Mouse (Mus musculus): ENCODE measurements around the gene Rpl41. TPM values are rescaled to one million over a fixed set of nuclear protein-coding genes. Genes with fewer than 3 reads are reported as not detected.

Gene Rpl41
- 4,724 and 5,059 TPM in 2 replicates for polyA plus RNA-seq (2014; fragmentation: Nextera tagmentation; extraction: Ambion mirVana)

DNA sequence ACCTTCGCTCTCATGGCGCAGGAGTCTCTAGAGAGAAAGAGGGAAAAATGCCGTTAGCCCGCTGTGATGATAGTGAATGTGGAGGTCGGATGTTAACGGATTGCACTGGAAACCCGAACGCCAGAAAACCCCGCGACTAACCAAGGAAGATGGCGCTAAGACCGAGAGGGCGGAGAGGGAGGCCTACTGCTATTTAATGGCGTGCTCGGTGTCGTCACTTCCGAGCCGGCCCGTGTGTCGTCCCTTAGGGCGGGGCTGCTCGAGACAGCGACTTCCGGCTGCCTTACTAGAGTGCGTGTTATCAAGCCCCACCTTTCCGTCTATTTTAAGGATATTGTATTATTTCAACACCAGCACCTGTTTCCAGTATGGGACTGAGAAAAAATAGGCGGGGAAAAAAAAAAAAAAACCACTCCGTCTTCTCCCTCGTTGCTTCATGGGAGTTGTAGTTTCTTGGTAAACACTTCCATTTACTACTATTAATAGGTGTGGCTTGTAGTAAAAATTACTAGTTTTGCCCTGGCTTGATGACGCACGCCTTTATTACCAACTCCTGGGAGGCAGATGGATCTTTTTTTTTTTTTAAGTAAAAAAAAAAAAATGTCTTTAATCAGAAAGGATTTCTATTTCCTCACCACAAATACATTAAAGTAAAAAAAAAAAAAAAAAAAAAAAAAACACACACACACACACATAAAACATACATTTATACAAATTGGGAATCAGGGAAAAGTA, at the start of gene Rpl41:
Gene Rpl41, minus strand, starts transcription at position 359 of the 735 bp plus-strand sequence.
- Histone ChIP-seq H3K27ac (ENCODE audit: low read length) (peak within 1 kb of the TSS; percentile 94), H3K27me3 (ENCODE audit: control insufficient read depth, insufficient read depth, low read length) (no peaks in the 10 kb centered on the region), H3K4me2 (replicated peaks; ENCODE audit: low read depth, low read length) (peak within 1 kb of the TSS; percentile 69), H3K36me3 (ENCODE audit: control insufficient read depth, insufficient read depth, low read length) (peaks cover 13% of the 10 kb centered on the region), H3K9ac (replicated peaks; ENCODE audit: low read depth, low read length) (peak within 1 kb of the TSS; percentile 89), H3K9me3 (ENCODE audit: control insufficient read depth, low read depth, low read length) (no peaks in the 10 kb centered on the region), H3K4me3 (ENCODE audit: low read depth, low read length) (peak within 1 kb of the TSS; percentile 73), H3K4me1 (ENCODE audit: control insufficient read depth, insufficient read depth, low read length) (0 out of 2 replicates have a peak, but pooled peaks cover 3% of the 10 kb centered on the region)
- under 1% methylated on average over 31 of the region's 31 CpGs for WGBS
- ATAC-seq (ENCODE audit: insufficient number of reproducible peaks, insufficient read depth, low FRiP score, low read depth) = peak; percentile 93

DNA sequence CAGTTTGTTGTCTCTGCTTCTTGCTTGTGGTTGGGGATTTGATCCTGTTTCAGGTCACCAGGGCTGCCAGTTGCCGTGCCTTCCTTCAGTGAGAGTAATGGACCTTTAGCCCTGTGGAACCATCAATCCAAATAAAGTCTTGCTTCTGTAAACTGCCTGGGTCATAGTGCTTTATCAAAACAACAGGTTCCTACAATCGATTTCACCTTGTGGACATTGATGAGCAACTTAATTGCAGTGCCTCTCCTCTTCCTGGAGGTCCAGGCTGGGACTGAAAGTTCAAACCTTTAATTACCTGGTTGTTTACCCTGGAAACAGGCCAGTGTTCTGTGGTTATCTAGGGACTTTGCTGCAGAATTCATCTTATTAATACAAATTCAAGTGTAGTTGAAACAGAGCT, 49.4 kb upstream of the Rpl41 start:
- Histone ChIP-seq H3K4me3 (ENCODE audit: low read depth, low read length) (no peak overlapping the region), H3K36me3 (ENCODE audit: control insufficient read depth, insufficient read depth, low read length) (no peaks in the 10 kb centered on the region), H3K27me3 (ENCODE audit: control insufficient read depth, insufficient read depth, low read length) (no peaks in the 10 kb centered on the region), H3K4me1 (ENCODE audit: control insufficient read depth, insufficient read depth, low read length) (no peaks in the 10 kb centered on the region), H3K9ac (replicated peaks; ENCODE audit: low read depth, low read length) (no peak overlapping the region), H3K9me3 (ENCODE audit: control insufficient read depth, low read depth, low read length) (no peaks in the 10 kb centered on the region), H3K4me2 (replicated peaks; ENCODE audit: low read depth, low read length) (no peak overlapping the region), H3K27ac (ENCODE audit: low read length) (no peak overlapping the region)
- WGBS = 17% methylated on average over 2 of the region's 2 CpGs
- ATAC-seq (ENCODE audit: insufficient number of reproducible peaks, insufficient read depth, low FRiP score, low read depth) = no peak

- H3K9ac ChIP-seq (replicated peaks; ENCODE audit: low read depth, low read length) = no peak overlapping the region
- 63% methylated on average over 5 of the region's 5 CpGs for WGBS
- H3K4me3 ChIP-seq (ENCODE audit: low read depth, low read length) = no peak overlapping the region
- no peaks in the 10 kb centered on the region; the same call in 1 of the 2 replicates for H3K27me3 ChIP-seq (ENCODE audit: control insufficient read depth, insufficient read depth, low read length)
- no peak overlapping the region for H3K4me2 ChIP-seq (replicated peaks; ENCODE audit: low read depth, low read length)
- H3K9me3 ChIP-seq (ENCODE audit: control insufficient read depth, low read depth, low read length) = no peaks in the 10 kb centered on the region
- H3K36me3 ChIP-seq (ENCODE audit: control insufficient read depth, insufficient read depth, low read length) = no peaks in the 10 kb centered on the region
- H3K27ac ChIP-seq (ENCODE audit: low read length) = no peak overlapping the region
- no peaks in the 10 kb centered on the region for H3K4me1 ChIP-seq (ENCODE audit: control insufficient read depth, insufficient read depth, low read length)
- ATAC-seq (ENCODE audit: insufficient number of reproducible peaks, insufficient read depth, low FRiP score, low read depth) = no peak
Measured at GRCm38 (mm10) chr10:128592797-128593196, 43.7 kb upstream of the Rpl41 start.

GRCm38 (mm10) chr10:128591436-128591835, 42.3 kb upstream of the Rpl41 start:
- Histone ChIP-seq H3K9me3 (ENCODE audit: control insufficient read depth, low read depth, low read length) (no peaks in the 10 kb centered on the region), H3K4me2 (replicated peaks; ENCODE audit: low read depth, low read length) (no peak overlapping the region), H3K27ac (ENCODE audit: low read length) (no peak overlapping the region), H3K9ac (replicated peaks; ENCODE audit: low read depth, low read length) (no peak overlapping the region), H3K36me3 (ENCODE audit: control insufficient read depth, insufficient read depth, low read length) (no peaks in the 10 kb centered on the region), H3K4me3 (ENCODE audit: low read depth, low read length) (no peak overlapping the region), H3K27me3 (ENCODE audit: control insufficient read depth, insufficient read depth, low read length) (no peaks in the 10 kb centered on the region; the same call in none of the 2 replicates), H3K4me1 (ENCODE audit: control insufficient read depth, insufficient read depth, low read length) (no peaks in the 10 kb centered on the region; the same call in 1 of the 2 replicates)
- 80% methylated on average over 6 of the region's 6 CpGs for WGBS
- ATAC-seq (ENCODE audit: insufficient number of reproducible peaks, insufficient read depth, low FRiP score, low read depth) = no peak

DNA sequence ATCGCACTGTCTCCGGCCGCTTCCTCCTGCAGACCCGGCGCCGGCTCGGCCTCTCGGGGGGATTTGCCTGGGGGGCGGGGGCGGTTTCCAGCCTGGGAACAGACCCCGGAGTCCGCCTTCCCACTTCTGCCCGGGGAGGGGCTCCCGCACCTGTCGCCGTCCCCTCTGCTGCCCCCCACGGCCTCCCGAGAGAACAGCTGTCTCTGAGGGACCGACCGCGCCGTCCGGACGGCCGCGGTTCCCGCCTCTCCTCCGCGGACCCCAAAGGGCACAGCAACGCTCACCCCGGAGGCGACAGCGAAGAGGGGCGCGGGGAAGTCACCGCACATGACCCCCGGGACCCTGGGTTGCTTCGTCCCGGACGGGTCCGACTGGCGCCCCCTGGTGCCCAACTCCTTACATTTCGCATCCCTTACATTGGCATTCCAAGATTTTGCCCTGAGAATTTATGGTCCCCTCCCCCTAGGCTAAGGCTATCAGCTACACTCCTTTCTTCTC, 41.1 kb upstream of the Rpl41 start:
- peak; percentile 24 for ATAC-seq (ENCODE audit: insufficient number of reproducible peaks, insufficient read depth, low FRiP score, low read depth)
- Histone ChIP-seq H3K4me1 (ENCODE audit: control insufficient read depth, insufficient read depth, low read length) (peaks cover 5% of the 10 kb centered on the region; the same call in 1 of the 2 replicates), H3K36me3 (ENCODE audit: control insufficient read depth, insufficient read depth, low read length) (no peaks in the 10 kb centered on the region), H3K4me2 (replicated peaks; ENCODE audit: low read depth, low read length) (peak overlapping the region; percentile 94), H3K9me3 (ENCODE audit: control insufficient read depth, low read depth, low read length) (no peaks in the 10 kb centered on the region), H3K9ac (replicated peaks; ENCODE audit: low read depth, low read length) (peak overlapping the region; percentile 37), H3K4me3 (ENCODE audit: low read depth, low read length) (peak overlapping the region; percentile 64), H3K27ac (ENCODE audit: low read length) (peak overlapping the region; percentile 97), H3K27me3 (ENCODE audit: control insufficient read depth, insufficient read depth, low read length) (no peaks in the 10 kb centered on the region; the same call in none of the 2 replicates)
- WGBS = under 1% methylated on average over 43 of the region's 43 CpGs

GRCm38 (mm10) chr10:128589464-128590192, 40.5 kb upstream of the Rpl41 start, which contains the start of gene Erbb3:
Gene Erbb3, minus strand, starts transcription at chr10:128589652.
- ATAC-seq (ENCODE audit: insufficient number of reproducible peaks, insufficient read depth, low FRiP score, low read depth) = peak; percentile 65
- under 1% methylated on average over 43 of the region's 43 CpGs for WGBS

GRCm38 (mm10) chr10:128588775-128589463, 39.8 kb upstream of the Rpl41 start:
- no peaks in the 10 kb centered on the region for H3K36me3 ChIP-seq (ENCODE audit: control insufficient read depth, insufficient read depth, low read length)
- WGBS = 2% methylated on average over 23 of the region's 23 CpGs
- no peaks in the 10 kb centered on the region; the same call in none of the 2 replicates for H3K27me3 ChIP-seq (ENCODE audit: control insufficient read depth, insufficient read depth, low read length)
- no peaks in the 10 kb centered on the region for H3K9me3 ChIP-seq (ENCODE audit: control insufficient read depth, low read depth, low read length)
- no peak for ATAC-seq (ENCODE audit: insufficient number of reproducible peaks, insufficient read depth, low FRiP score, low read depth)
- H3K27ac ChIP-seq (ENCODE audit: low read length) = peak overlapping the region; percentile 97
- peak overlapping the region; percentile 94 for H3K4me2 ChIP-seq (replicated peaks; ENCODE audit: low read depth, low read length)
- H3K9ac ChIP-seq (replicated peaks; ENCODE audit: low read depth, low read length) = peak overlapping the region; percentile 37
- peak overlapping the region; percentile 64 for H3K4me3 ChIP-seq (ENCODE audit: low read depth, low read length)
- H3K4me1 ChIP-seq (ENCODE audit: control insufficient read depth, insufficient read depth, low read length) = peaks cover 7% of the 10 kb centered on the region; the same call in 1 of the 2 replicates

More at GRCm38 (mm10) chr10:128589464-128590192, 40.5 kb upstream of the Rpl41 start, which contains the start of gene Erbb3:
- Histone ChIP-seq H3K4me2 (replicated peaks; ENCODE audit: low read depth, low read length) (peak within 1 kb of the TSS; percentile 94), H3K4me3 (ENCODE audit: low read depth, low read length) (peak within 1 kb of the TSS; percentile 64), H3K9ac (replicated peaks; ENCODE audit: low read depth, low read length) (peak within 1 kb of the TSS; percentile 37), H3K9me3 (ENCODE audit: control insufficient read depth, low read depth, low read length) (no peaks in the 10 kb centered on the region), H3K27ac (ENCODE audit: low read length) (peak within 1 kb of the TSS; percentile 97), H3K27me3 (ENCODE audit: control insufficient read depth, insufficient read depth, low read length) (no peaks in the 10 kb centered on the region; the same call in none of the 2 replicates), H3K36me3 (ENCODE audit: control insufficient read depth, insufficient read depth, low read length) (no peaks in the 10 kb centered on the region), H3K4me1 (ENCODE audit: control insufficient read depth, insufficient read depth, low read length) (peaks cover 5% of the 10 kb centered on the region; the same call in 1 of the 2 replicates)
